Mouse (Mus musculus) limb, embryonic 13.5 days (tissue): ENCODE measurements at regions not wholly inside any gene's neighbourhood (a gene's known extent, or its start where the extent isn't known, plus 50 kb on each side); places are given as distances from the start of the nearest gene placed in this dataset.
"Not testable (repeated sequence)": the region's sequence is repeated elsewhere in the genome, so short reads cannot be mapped to it uniquely, and the experiment has no call there.

ENCODE experiments used
- ATAC-seq: fragments of 200-750 bp; cut with Nextera tagmentation; 2 replicates; pipeline ENCODE4 v1.8.0; 2017; ENCODE audit warnings: low read depth, moderate number of reproducible peaks, moderate TSS enrichment; ENCODE audit not compliant: low FRiP score
- H3K27ac ChIP-seq: fragments of 300-500 bp; sonication (generic); 2 replicates; pipeline ENCODE4 v1.5.1; 2015; ENCODE audit warnings: inconsistent platforms, mild to moderate bottlenecking, moderate library complexity
- H3K27me3 ChIP-seq: fragments of 300-500 bp; sonication (generic); 2 replicates; pipeline ENCODE4 v1.6.1; 2015; ENCODE audit warnings: mild to moderate bottlenecking, inconsistent platforms
- H3K36me3 ChIP-seq: fragments of 300-500 bp; sonication (generic); 2 replicates; pipeline ENCODE4 v1.6.1; 2015; ENCODE audit warnings: inconsistent platforms, mild to moderate bottlenecking, moderate library complexity
- H3K4me1 ChIP-seq: fragments of 300-500 bp; sonication (generic); 2 replicates; pipeline ENCODE4 v1.6.1; 2015; ENCODE audit warnings: inconsistent platforms
- H3K4me2 ChIP-seq: fragments of 300-500 bp; sonication (generic); replicated peaks from 2 replicates; pipeline ENCODE4 v1.6.1; 2015; ENCODE audit warnings: inconsistent platforms, mild to moderate bottlenecking, moderate library complexity
- H3K4me3 ChIP-seq: fragments of 300-500 bp; sonication (generic); 2 replicates; pipeline ENCODE4 v1.5.1; 2015; ENCODE audit warnings: moderate library complexity, mild to moderate bottlenecking, inconsistent platforms
- H3K9ac ChIP-seq: fragments of 300-500 bp; sonication (generic); 2 replicates; pipeline ENCODE4 v1.6.1; 2015; ENCODE audit warnings: mild to moderate bottlenecking, inconsistent platforms
- H3K9me3 ChIP-seq: fragments of 300-500 bp; sonication (generic); 2 replicates; pipeline ENCODE4 v1.6.1; 2016; ENCODE audit warnings: inconsistent platforms
- WGBS: fragments of 180-500 bp; shearing (Covaris S2); methylation state at CpG from one replicate; pipeline ENCODE4 v1.1.7; 2015; 5-methylcytosine and 5-hydroxymethylcytosine counted together

- Histone ChIP-seq H3K9ac (no peak overlapping the region), H3K4me1 (peaks cover 19% of the 10 kb centered on the region), H3K36me3 (no peaks in the 10 kb centered on the region), H3K4me2 (no peak overlapping the region), H3K9me3 (no peaks in the 10 kb centered on the region), H3K4me3 (no peak overlapping the region), H3K27me3 (0 out of 2 replicates have a peak, but pooled peaks cover 3% of the 10 kb centered on the region), H3K27ac (no peak overlapping the region)
- WGBS = 77% methylated on average over 2 of the region's 2 CpGs
- no peak for ATAC-seq
These were observed 69.8 kb upstream of the Rpl34 start for GRCm38 (mm10) chr3:130800016-130800415.

- H3K36me3 ChIP-seq, H3K27ac ChIP-seq, H3K4me3 ChIP-seq, H3K4me1 ChIP-seq, H3K4me2 ChIP-seq, ATAC-seq, H3K9ac ChIP-seq, H3K9me3 ChIP-seq, H3K27me3 ChIP-seq: not testable (repeated sequence)
- 90% methylated on average over 1 of the region's 1 CpGs for WGBS
These were observed 67.8 kb upstream of the Rpl34 start for GRCm38 (mm10) chr3:130797956-130798355.

- Histone ChIP-seq H3K9ac (no peak overlapping the region), H3K27me3 (no peaks in the 10 kb centered on the region), H3K27ac (no peak overlapping the region), H3K4me3 (no peak overlapping the region), H3K4me1 (no peaks in the 10 kb centered on the region), H3K4me2 (no peak overlapping the region), H3K9me3 (no peaks in the 10 kb centered on the region), H3K36me3 (no peaks in the 10 kb centered on the region)
- ATAC-seq = no peak
- 73% methylated on average over 8 of the region's 8 CpGs for WGBS
These were observed 66.3 kb upstream of the Rpl34 start for GRCm38 (mm10) chr3:130796531-130796930.

DNA sequence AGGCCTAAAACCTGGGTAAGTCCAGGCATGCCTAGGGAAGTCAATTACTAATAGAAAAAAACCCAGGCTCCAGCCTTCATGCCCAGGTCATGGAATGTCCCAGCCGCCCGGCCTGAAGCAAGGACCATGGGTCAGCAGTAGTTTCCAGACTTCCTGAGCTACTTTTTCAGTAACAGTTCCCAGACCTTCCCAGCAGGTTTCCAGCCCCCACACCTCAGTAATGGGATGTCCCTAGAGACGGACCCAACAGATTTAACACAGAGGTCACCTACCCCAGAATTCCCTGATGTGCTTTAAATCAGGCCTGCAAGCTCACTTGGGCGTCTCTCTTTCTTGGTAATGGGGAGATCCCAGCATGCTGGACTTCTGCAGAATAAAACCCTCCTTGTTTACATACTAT lies 65.2 kb upstream of the Rpl34 start:
- ATAC-seq = no peak
- WGBS = 39% methylated on average over 4 of the region's 4 CpGs
- Histone ChIP-seq H3K36me3 (no peaks in the 10 kb centered on the region), H3K4me2 (no peak overlapping the region), H3K4me1 (no peaks in the 10 kb centered on the region), H3K27ac (no peak overlapping the region), H3K9ac (no peak overlapping the region), H3K4me3 (no peak overlapping the region), H3K27me3 (no peaks in the 10 kb centered on the region), H3K9me3 (no peaks in the 10 kb centered on the region)

GRCm38 (mm10) chr3:130794142-130794925 lies 64.1 kb upstream of the Rpl34 start:
- Histone ChIP-seq H3K9ac (no peak overlapping the region), H3K4me3 (no peak overlapping the region), H3K4me2 (no peak overlapping the region), H3K27ac (no peak overlapping the region), H3K27me3 (no peaks in the 10 kb centered on the region), H3K36me3 (no peaks in the 10 kb centered on the region), H3K9me3 (no peaks in the 10 kb centered on the region), H3K4me1 (no peaks in the 10 kb centered on the region)
- no peak for ATAC-seq
- WGBS = 45% methylated on average over 11 of the region's 13 CpGs

DNA sequence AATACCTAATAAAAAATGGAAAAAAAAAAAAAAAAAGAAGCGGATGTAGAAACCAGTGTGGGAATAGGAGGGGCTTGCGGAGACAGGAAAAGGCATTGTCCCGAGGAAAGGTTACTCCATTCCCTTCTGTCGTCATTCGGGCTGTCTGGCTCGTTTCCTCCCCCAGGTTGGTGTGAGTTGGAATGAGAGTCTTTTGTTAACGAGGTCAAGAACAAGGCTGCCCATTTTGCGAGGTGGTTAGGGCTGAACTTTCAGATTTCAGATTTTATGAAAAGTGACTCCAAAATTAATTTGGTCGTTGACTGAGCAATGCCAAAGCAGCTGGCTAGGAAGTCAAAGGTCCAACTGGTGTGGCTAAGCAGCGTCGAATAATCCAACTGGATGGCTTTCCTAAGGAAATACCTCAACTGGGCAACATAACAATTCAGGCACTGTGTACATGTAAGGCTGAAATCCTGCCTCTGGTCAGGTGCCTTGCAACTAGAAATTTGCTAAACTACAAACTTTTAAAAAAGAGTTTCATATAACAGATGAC lies 50.6 kb upstream of the Rpl34 start:
- H3K4me2 ChIP-seq = no peak overlapping the region
- WGBS = 42% methylated on average over 11 of the region's 11 CpGs
- H3K27ac ChIP-seq = peak overlapping the region; percentile 59; the same call in 1 of the 2 replicates
- no peak overlapping the region for H3K4me3 ChIP-seq
- no peak for ATAC-seq
- no peaks in the 10 kb centered on the region for H3K4me1 ChIP-seq
- H3K36me3 ChIP-seq = no peaks in the 10 kb centered on the region
- no peak overlapping the region for H3K9ac ChIP-seq
- H3K9me3 ChIP-seq = no peaks in the 10 kb centered on the region
- H3K27me3 ChIP-seq = no peaks in the 10 kb centered on the region
